Mouse (Mus musculus) embryonic facial prominence, embryonic 14.5 days (tissue): ENCODE data around the gene Hdac5. TPM values are rescaled to one million over a fixed set of nuclear protein-coding genes. Genes with fewer than 3 reads are reported as not detected.

Source experiments
- ATAC-seq: fragments of 200-750 bp; cut with Nextera tagmentation; 2 replicates; pipeline ENCODE4 v1.8.0; 2017; ENCODE audit warnings: low read depth, moderate number of reproducible peaks, moderate TSS enrichment
- DNase-seq: peaks from one replicate; pipeline ENCODE4 v3.0.0-alpha.2; 2015; ENCODE audit warnings: low spot score
- H3K27ac ChIP-seq: fragments of 300-500 bp; sonication (generic); replicated peaks from 2 replicates; pipeline ENCODE4 v1.5.1; 2014; ENCODE audit warnings: low read depth, mild to moderate bottlenecking, low read length, moderate library complexity
- H3K27me3 ChIP-seq: fragments of 300-500 bp; sonication (generic); replicated peaks from 2 replicates; pipeline ENCODE4 v1.6.1; 2014; ENCODE audit warnings: low read length; ENCODE audit not compliant: control insufficient read depth, insufficient read depth
- H3K36me3 ChIP-seq: fragments of 300-500 bp; sonication (generic); 2 replicates; pipeline ENCODE4 v1.6.1; 2014; ENCODE audit warnings: low read length, mixed read lengths; ENCODE audit not compliant: control insufficient read depth, insufficient read depth
- H3K4me1 ChIP-seq: fragments of 300-500 bp; sonication (generic); 2 replicates; pipeline ENCODE4 v1.6.1; 2014; ENCODE audit warnings: antibody characterized with exemption, low read length; ENCODE audit not compliant: control insufficient read depth, insufficient read depth
- H3K4me2 ChIP-seq: fragments of 300-500 bp; sonication (generic); 2 replicates; pipeline ENCODE4 v1.6.1; 2014; ENCODE audit warnings: low read depth, mild to moderate bottlenecking, low read length, moderate library complexity, mixed read lengths
- H3K4me3 ChIP-seq: fragments of 300-500 bp; sonication (generic); 2 replicates; pipeline ENCODE4 v1.5.1; 2014; ENCODE audit warnings: low read depth, mild to moderate bottlenecking, low read length
- H3K9ac ChIP-seq: fragments of 300-500 bp; sonication (generic); 2 replicates; pipeline ENCODE4 v1.6.1; 2014; ENCODE audit warnings: low read depth, mild to moderate bottlenecking, low read length, moderate library complexity, mixed read lengths
- H3K9me3 ChIP-seq: fragments of 300-500 bp; sonication (generic); 2 replicates; pipeline ENCODE4 v1.6.1; 2016; ENCODE audit warnings: low read length; ENCODE audit not compliant: control insufficient read depth
- WGBS: fragments of 180-500 bp; shearing (Covaris S2); extraction: QIAGEN DNeasy Blood & Tissue Kit; methylation state at CpG from one replicate; pipeline ENCODE4 v1.1.7; 2014; 5-methylcytosine and 5-hydroxymethylcytosine counted together
- polyA plus RNA-seq: library from polyadenylated mRNA; unstranded; fragments of >200 nt; fragmentation: Nextera tagmentation; extraction: Ambion mirVana; gene quantifications from 2 replicates; pipeline ENCODE4 v1.2.1, GENCODE M21; 2014

The Hdac5 gene
- polyA plus RNA-seq, 1 experiment from 2014 or later, result 47.2 TPM

- Histone ChIP-seq H3K9ac (no peak overlapping the region), H3K4me1 (no peaks in the 10 kb centered on the region), H3K27ac (no peak overlapping the region), H3K9me3 (no peaks in the 10 kb centered on the region), H3K4me2 (no peak overlapping the region), H3K4me3 (no peak overlapping the region), H3K36me3 (peaks cover 30% of the 10 kb centered on the region; the same call in 1 of the 2 replicates), H3K27me3 (no peaks in the 10 kb centered on the region)
- 94% methylated on average over 7 of the region's 7 CpGs for WGBS
- ATAC-seq (no peak), DNase-seq (no peak)
Measured at GRCm38 (mm10) chr11:102263211-102263610, 33.2 kb upstream of the Hdac5 start.

GRCm38 (mm10) chr11:102258521-102258920 lies 28.6 kb upstream of the Hdac5 start:
- no peak for ATAC-seq
- 95% methylated on average over 3 of the region's 3 CpGs for WGBS
- no peak overlapping the region for H3K4me3 ChIP-seq

GRCm38 (mm10) chr11:102258095-102258494 lies 28.1 kb upstream of the Hdac5 start:
- H3K27ac ChIP-seq, result no peak overlapping the region
- peaks cover 41% of the 10 kb centered on the region for H3K36me3 ChIP-seq
- no peak overlapping the region for H3K4me3 ChIP-seq
- H3K4me2 ChIP-seq, result no peak overlapping the region
- no peaks in the 10 kb centered on the region for H3K4me1 ChIP-seq
- ATAC-seq (no peak), DNase-seq (no peak)
- 78% methylated on average over 6 of the region's 6 CpGs for WGBS
- no peaks in the 10 kb centered on the region for H3K9me3 ChIP-seq
- H3K9ac ChIP-seq, result no peak overlapping the region
- no peaks in the 10 kb centered on the region for H3K27me3 ChIP-seq

More at GRCm38 (mm10) chr11:102258521-102258920, 28.6 kb upstream of the Hdac5 start:
- no peaks in the 10 kb centered on the region for H3K4me1 ChIP-seq
- H3K27me3 ChIP-seq, result no peaks in the 10 kb centered on the region
- no peaks in the 10 kb centered on the region for H3K9me3 ChIP-seq
- H3K4me2 ChIP-seq, result no peak overlapping the region
- H3K27ac ChIP-seq, result no peak overlapping the region
- DNase-seq, result no peak
- H3K36me3 ChIP-seq, result peaks cover 44% of the 10 kb centered on the region
- no peak overlapping the region for H3K9ac ChIP-seq

GRCm38 (mm10) chr11:102257514-102257913 lies 27.5 kb upstream of the Hdac5 start:
- Histone ChIP-seq H3K9ac (0 out of 2 replicates have a peak overlapping the region, but pooled peaks have one; percentile 12), H3K27me3 (no peaks in the 10 kb centered on the region), H3K9me3 (no peaks in the 10 kb centered on the region), H3K36me3 (peaks cover 38% of the 10 kb centered on the region), H3K4me2 (0 out of 2 replicates have a peak overlapping the region, but pooled peaks have one; percentile 3), H3K27ac (no peak overlapping the region; the same call in 1 of the 2 replicates), H3K4me1 (no peaks in the 10 kb centered on the region), H3K4me3 (no peak overlapping the region)
- WGBS, result 26% methylated on average over 9 of the region's 9 CpGs
- ATAC-seq (peak; percentile 70), DNase-seq (peak; percentile 59)

- H3K4me2 ChIP-seq, result peak overlapping the region; percentile 67
- H3K36me3 ChIP-seq, result peaks cover 10% of the 10 kb centered on the region; the same call in 1 of the 2 replicates
- H3K9me3 ChIP-seq, result no peaks in the 10 kb centered on the region
- H3K27ac ChIP-seq, result no peak overlapping the region
- peaks cover 16% of the 10 kb centered on the region; the same call in 1 of the 2 replicates for H3K4me1 ChIP-seq
- no peak for DNase-seq
- H3K9ac ChIP-seq, result peak overlapping the region; percentile 61
- ATAC-seq, result no peak
- H3K4me3 ChIP-seq, result peak overlapping the region; percentile 54
- 14% methylated on average over 9 of the region's 9 CpGs for WGBS
- H3K27me3 ChIP-seq, result no peaks in the 10 kb centered on the region
Measured at GRCm38 (mm10) chr11:102249351-102250090, 19.6 kb upstream of the Hdac5 start.

- Histone ChIP-seq H3K27ac (peak within 1 kb of the TSS; percentile 39), H3K4me1 (peaks cover 16% of the 10 kb centered on the region; the same call in 1 of the 2 replicates), H3K27me3 (no peaks in the 10 kb centered on the region), H3K36me3 (peaks cover 5% of the 10 kb centered on the region; the same call in 1 of the 2 replicates), H3K4me2 (peak within 1 kb of the TSS; percentile 67), H3K4me3 (peak within 1 kb of the TSS; percentile 54), H3K9ac (peak within 1 kb of the TSS; percentile 61), H3K9me3 (no peaks in the 10 kb centered on the region)
- DNase-seq, result peak; percentile 94
- WGBS, result under 1% methylated on average over 34 of the region's 41 CpGs
- ATAC-seq, result peak; percentile 55
Measured at GRCm38 (mm10) chr11:102248630-102249230, 18.8 kb upstream of the Hdac5 start, which contains the start of gene BC030867. TSS of gene BC030867 (plus strand) at chr11:102248882.

GRCm38 (mm10) chr11:102246871-102247270 lies 16.9 kb upstream of the Hdac5 start:
- Histone ChIP-seq H3K9ac (no peak overlapping the region), H3K27ac (peak overlapping the region; percentile 86), H3K4me1 (peaks cover 16% of the 10 kb centered on the region; the same call in 1 of the 2 replicates), H3K4me2 (no peak overlapping the region), H3K36me3 (0 out of 2 replicates have a peak, but pooled peaks cover 2% of the 10 kb centered on the region), H3K9me3 (no peaks in the 10 kb centered on the region), H3K27me3 (no peaks in the 10 kb centered on the region), H3K4me3 (no peak overlapping the region)
- ATAC-seq, result no peak
- WGBS, result 85% methylated on average over 4 of the region's 4 CpGs
- no peak for DNase-seq

- Histone ChIP-seq H3K4me3 (no peak overlapping the region), H3K4me1 (peaks cover 16% of the 10 kb centered on the region; the same call in 1 of the 2 replicates), H3K27ac (peak overlapping the region; percentile 86), H3K9ac (peak overlapping the region; percentile 10; the same call in 1 of the 2 replicates), H3K9me3 (no peaks in the 10 kb centered on the region), H3K36me3 (0 out of 2 replicates have a peak, but pooled peaks cover 2% of the 10 kb centered on the region), H3K4me2 (peak overlapping the region; percentile 56), H3K27me3 (no peaks in the 10 kb centered on the region)
- DNase-seq (no peak), ATAC-seq (no peak)
- WGBS, result 49% methylated on average over 6 of the region's 6 CpGs
Measured at GRCm38 (mm10) chr11:102246273-102246635, 16.3 kb upstream of the Hdac5 start.
